Mouse (Mus musculus): ENCODE measurements around the gene Pus3.

Gene Pus3

DNA sequence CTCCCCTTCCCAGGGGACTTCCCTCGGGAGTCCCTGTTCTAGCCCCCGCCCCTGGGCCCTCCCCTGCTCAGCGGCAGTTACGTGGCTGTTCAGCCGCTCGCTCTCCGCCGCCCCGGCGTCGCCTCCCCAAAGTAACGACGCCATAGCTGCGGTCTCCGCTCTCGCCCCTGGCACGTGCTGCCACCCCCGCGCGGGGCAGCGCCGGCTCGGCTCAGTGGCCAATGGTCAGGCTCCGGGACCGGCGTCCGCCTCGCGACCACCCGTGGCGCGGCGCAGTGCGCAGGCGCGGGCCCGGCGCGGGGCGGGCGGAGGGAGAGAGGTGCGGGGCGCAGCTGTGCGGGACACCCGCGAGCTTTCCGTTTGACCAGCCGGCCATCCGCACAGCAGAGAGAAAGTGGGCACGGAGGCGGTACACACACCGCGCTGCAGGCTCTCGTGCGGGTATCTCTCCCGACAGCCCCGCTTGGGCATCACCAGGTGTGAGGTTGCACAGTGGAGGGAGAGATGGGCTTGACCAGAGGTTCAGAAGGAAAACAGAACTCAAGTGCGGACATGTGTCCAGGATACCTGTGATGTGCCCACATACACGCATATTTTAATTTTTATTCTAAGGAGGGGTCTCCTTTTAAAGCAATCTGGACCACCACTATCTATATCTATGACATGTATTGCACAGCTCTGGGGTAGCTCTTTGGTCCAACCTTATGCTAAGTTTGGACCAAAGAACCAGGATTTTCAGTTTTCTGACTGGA is at the start of gene Pus3, which contains the start of gene Ddx25:
Gene Pus3, plus strand, starts transcription at position 339 of the 752 bp plus-strand sequence.
Gene Ddx25, minus strand, starts transcription at position 272 of the 752 bp plus-strand sequence.
- DNase-seq = peak; percentile 53 to 69

DNA sequence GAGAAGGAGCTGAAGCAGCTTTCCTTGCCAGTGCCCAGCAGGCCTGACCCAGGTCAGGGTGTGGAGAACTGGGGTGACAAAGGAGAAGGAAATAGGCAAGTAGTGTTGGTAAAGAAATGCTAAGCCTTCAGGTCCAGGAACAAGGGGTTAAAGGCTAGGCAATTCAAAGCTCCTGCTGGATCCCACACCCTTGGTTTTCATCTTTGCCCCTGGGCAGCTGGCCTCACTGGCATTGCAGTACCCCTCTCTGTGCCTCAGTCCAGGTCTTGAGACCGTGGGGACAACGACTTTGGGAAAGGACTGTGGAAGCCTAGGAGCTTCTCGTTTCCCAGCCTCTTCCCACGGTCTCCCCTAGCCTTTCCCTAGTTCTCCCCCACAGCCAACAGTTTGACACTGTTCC is 44.5 kb upstream of the Pus3 start:
- DNase-seq = no peak

DNA sequence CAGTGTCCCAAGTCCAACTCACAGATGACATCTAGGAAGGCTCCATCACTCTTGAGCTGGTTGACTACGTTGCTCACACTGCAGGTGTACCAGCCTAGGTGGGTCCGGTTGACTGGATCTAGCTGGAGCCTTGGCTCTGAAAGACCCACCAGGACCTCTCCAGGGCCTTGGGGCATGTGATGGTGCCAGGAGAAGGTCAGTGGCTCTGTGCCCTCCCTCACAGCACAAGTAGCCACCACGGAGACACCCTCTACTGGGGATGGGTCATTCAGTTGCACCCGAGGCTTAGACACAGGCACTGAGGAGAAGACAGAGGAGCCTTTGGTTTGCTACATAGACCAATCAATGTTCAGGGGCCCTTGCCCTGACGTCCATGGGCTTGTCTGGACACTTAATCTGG is 42.2 kb upstream of the Pus3 start:
- no peak for DNase-seq

DNA sequence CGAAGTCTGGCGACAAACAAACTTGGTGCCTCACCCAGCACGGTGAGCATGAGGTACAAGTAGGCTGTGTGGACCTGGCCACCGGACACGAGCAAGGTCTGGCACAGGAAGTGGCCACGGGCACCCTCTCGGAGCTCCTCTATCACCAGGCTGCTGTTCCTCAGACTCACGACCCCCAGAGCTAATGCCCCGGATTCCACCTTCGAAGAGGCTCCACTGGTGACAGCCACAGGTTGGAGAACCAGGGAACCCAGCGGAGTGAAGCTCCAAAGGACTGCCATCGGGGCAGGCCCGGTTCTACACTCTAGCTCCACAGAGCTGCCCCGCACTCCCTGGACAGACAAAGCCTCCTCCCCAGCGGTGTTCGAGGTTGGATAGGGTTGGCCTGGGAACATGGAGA is 41.7 kb upstream of the Pus3 start:
- DNase-seq = no peak

DNA sequence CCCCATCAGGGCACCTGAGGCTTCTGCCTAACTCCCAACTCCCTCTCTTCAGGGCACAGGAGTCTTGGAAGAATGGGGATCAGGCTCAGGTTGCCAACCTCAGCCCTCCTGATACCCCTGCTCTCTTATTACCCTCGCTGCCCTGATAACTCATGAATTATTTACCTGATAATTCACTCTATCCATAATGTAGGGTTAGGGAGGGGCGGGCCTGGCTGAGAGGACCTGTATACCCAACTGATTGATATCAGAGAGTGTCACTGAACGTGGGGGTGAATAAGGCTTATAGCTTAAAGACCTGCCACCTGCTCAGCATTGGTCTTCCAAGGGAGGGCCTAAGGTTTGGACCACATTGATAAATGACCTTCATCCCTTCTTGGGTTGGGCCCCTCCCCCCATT is 40.2 kb upstream of the Pus3 start, which contains the start of gene Gm1113:
Gene Gm1113, minus strand, starts transcription at position 101 of the 400 bp plus-strand sequence.
- DNase-seq = no peak

DNA sequence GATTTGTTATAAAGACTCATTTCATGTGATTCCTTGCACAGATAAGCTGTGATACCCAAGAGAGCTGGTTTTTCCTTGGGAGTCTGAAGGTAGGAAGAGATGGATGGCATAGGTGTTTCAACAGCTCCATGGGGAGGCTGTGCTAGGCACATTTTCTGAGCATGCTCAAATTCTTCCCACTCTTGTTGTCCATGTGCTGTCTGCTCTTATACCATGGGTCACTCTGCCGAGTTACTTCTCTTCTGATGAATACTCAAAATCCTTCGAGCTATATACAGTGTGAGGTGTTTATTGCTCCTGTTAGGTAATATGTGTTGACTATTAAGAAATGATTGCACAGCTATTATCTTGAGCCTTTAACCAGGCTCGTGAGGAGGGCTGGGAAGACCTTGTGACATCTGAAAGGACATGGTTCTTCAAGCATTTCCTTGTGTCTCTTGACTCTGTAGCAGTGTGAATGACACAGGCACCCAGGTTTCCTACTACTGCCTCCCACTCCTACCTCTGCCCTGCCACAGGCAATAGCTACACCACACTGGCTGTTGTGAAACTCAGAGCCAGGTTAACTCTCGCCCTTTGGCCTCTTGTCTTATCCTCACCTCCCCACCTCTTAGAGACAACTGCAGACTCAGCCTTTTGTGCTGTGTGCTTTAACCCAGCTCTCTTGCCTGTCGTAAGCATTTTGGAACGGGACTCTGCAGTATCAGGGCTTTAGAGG is 37.6 kb upstream of the Pus3 start:
- no peak for DNase-seq

DNA sequence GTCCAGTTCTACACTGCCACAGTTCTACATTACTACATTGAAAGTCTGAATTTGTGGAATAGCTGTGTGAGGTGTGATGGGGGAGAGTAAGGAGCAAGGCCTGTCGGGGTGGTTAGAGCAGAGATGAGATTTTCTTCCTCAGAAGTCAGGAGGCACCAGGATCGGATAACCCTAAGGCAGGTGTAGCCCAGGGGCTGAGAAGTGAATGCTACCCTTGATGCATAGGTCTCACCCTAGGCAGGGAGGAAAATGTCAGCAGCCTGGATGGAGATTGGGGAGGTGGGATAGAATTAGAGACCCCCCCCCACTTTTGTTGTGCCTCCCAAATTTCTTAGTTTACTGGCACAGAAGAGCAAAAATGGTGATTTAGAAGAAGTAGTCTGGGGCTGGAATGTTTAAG is 36.2 kb upstream of the Pus3 start:
- DNase-seq = no peak

DNA sequence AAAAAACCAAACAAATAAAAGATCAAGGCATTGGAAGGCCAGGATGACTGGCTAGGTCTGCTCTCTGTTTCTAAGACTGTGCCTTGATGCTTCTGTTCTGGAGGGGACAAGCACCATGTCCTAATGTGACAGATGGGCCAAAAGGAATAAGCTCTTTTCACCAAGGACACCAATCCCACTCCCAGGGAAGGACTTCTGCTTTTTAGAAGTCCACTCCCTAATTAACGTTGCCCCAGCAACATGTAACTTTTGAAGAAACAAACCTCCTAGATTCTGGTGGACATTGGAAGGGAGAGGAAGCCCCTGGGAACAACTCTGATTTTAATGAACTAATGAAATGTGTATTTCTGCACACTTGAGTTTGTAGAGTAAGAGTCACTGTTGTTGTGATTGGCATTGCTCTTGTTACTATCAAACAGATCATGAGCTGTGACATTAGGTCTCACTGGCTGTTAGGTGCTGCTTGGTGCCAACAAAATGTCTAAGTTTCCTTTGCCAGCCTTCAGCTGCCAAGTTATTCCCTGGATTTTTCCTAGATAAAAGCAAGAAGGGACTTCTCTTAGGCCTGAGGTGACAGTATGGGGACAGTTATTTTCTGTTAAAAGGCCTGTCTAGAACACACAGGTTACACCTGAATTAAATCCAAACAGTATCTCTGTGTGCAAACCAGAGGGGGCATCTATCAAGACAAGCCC is 35.4 kb upstream of the Pus3 start:
- DNase-seq = no peak

DNA sequence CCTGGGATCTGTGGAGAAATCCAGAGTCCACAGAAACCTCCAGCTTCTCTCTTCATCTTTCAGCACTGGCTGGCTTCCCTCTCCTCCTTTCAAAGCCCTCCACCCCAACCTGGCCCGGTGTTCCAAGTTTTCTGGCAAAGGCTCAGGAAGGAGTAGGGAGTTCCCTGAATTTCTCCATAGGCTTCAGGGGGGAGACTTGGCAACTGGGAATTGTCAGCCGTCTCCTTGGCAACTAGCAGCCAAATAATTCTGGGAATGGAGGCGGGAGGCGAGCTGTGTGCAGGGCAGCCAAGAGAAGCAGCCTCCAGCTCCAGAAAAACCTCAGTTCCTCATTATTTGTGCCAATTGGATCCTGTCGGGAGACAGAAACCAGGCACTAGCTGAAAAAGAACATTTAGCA is 34.9 kb upstream of the Pus3 start:
- DNase-seq = peak; percentile 21 to 33

DNA sequence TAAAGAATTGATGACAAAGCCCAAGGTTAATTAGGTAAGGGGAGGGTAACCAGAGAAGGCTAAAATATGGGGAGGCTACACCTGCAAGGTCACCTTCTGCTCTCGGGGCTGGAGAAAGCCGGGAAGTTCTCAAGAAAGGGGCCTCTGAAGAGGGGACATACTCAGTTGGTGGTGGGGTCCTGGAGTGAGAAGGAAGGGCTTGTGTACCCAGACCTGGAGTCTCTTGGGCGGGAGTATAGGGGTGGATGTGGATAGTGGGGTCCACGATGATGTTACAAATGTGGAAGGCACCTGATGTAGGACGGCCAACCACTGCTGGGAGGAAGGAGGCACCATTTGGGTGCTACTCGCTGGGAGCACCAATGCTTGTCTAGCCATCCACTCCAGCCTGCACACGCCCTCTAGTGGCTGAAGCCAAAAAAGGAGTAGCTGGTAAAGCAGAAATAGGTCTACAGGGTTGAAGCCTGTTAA is 34.4 kb upstream of the Pus3 start:
- DNase-seq = peak; percentile 77 to 83

DNA sequence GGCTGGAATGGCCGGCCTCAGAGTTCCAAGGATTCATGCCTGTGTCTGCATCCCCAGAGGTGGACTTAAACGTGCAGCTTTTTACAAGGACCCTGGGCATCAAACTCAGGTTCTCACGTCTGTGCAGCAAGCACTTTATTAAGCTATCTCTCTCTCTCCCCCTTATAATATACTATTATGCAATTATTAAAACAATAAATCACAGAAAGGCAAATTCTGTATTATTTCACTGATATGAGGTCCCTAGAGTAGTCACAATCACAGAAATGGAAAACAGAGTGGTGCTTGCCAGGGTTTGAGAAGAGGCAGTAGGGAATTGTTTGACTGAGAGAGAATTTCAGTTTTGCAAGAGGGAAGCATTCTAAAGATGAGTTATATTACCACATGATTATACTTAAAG is 29.3 kb upstream of the Pus3 start:
- no peak for DNase-seq

DNA sequence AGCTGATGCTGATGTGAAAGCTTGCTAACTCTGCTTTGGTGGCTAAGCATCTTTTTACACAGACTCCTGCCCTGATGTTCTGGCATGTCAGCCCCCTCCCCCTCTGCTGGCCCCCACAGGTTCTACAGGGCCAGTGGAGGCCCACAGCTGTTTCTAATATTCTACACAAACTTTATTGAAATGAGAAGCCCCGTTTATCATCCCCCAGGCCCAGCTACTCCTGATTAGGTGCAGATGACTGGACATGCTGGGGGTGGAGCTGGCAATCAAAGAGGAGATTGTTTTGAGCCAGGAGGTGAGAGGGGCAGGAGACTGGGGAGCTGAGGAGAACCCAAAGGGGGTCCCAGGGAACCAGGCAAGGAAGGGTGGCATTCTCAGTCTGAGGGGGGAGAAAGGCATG is 28.6 kb upstream of the Pus3 start:
- no peak for DNase-seq

DNA sequence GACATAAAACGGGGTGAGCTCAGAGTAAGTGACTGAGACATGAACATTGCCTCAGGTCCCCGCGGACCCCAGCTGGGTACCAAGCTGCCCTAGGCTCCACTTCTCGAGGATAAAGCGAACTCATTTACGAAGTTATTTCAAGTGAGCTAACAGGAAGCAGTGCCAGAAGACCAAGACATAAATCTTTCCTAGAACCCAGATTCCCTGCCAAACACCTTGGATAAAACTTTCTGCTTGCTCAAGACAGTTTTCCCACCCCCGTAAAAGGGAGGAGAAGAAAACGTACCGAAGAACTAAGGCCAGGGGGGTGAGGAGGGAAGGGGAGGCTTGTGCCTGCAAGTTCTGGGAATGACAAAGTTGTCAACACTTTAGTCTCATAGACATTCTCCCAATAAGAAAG is 25.1 kb upstream of the Pus3 start:
- DNase-seq = no peak

DNA sequence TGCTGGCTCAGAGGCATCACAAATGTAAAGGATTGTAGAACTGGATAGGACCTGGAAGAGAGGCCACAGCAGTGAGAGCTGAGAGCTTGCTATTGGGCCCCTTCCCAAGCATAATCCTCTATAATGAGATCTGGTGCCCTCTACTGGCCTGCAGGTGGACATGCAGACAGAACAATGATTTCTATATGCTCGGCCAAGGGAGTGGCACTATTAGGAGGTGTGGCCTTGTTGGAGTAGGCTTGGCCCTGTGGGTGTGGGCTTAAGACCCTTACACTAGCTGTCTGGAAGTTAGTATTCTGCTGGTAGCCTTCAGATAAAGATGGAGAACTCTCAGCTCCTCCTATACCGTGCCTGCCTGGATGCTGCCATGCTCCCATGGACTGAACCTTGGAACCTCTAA is 23.3 kb upstream of the Pus3 start:
- DNase-seq = peak; percentile 48 to 61

DNA sequence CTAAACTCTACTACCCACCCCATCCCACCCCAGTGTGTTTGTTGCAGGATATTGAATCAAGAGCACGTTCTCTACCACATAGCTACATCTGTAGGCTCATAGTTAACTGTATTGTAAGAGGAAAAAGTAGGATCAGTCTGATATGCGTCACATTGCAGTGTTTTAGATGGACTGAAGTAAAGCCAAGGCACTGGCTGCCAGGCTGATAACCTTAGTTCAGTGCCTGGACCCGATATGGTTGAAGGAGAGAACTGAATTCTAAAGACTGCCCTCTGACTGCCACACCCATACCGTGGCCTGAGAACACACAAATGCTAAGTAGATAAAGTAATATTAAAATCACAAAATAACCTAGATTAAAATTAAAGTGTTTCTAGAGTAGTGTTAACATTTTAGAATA is 22.5 kb upstream of the Pus3 start:
- no peak for DNase-seq

DNA sequence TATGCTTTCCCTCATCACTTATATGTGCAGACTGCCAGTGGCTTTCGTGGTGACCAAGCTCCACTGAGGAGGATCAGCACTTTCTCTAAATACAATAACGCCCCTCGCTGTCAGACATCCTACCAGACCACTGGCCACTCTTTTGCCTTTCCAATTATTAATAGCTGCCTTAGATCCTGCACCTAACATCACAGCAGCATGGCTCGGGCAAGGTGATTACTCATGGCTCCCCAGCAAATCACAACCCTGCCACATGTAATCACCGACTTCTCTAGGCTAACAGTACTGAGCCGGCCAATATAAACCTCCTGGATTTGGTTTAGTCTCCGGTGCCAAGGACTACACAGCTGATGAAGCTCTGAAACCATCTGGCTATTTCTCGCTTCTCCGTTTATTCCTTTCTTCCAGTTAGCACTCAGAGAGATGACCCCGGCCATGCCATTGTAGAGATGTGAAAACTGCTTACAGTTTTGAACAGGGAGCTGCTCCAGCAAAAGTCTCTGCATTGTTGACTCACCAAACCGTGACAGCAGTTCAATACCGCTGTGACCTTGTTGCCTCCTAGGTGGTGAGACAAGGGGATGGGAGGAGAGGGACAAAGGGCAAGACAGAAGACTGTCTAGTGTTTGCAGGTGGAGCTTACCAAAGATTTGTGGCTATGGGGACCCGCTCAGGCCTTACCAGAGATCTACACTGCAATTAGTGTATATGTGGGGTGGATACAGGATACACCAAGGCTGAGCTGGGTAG is 19.2 kb upstream of the Pus3 start:
- no peak for DNase-seq

DNA sequence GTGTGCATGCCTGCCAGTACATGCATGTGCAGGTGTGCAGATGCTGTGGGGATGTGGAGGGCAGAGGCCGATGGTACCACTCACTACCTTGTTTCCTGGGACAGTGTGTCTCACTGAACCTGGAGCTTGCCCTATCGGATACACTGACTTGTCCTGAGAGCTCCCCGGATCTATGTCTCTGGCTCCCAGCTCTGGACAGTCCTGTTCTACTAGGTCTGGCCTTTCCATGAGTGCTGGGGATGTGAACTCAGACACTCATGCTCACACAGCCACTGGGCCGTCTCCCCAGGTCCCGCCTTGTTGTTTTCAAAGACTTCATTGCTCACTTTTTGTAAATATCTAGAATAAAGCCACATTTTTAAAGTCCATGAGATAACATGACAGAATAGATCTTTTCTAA is 17.4 kb upstream of the Pus3 start:
- DNase-seq = no peak

DNA sequence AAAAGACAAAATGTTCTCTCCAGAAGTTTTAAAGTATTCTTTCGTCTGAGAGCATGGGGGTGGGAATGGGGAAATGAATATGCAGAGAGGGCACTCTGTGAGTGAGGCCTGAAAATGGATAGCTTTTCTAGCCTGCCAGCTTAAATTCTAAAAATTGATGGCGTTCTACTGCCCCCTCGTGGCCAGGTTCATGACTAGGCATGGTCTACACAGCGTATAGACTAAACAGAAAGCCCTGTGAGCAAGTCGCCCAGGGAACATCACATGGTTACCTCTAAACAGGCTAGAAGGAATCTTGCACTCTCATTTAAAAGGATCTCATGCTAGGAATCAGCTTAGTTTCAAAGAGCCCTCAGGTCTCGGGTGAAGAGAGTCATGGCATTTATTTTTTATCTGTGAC is 16.9 kb upstream of the Pus3 start:
- peak; percentile 90 to 91 for DNase-seq

DNA sequence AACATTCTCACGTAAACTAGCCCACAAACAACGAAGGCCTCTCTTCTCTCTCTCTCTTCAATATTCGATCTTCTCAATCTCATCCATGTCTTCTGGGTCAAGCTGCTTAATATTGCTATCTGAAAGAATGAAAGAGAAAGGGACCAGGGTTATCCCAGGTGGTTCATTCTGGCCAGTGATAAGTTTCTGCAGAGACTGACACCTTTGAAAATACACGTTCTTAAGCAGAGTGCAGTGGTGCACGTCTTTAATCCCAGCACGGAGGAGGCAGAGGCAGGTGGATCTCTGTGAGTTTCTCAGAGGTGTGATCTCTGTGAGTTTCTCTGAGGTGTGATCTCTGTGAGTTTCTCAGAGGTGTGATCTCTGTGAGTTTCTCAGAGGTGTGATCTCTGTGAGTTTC is 16.5 kb upstream of the Pus3 start:
- DNase-seq = no peak

DNA sequence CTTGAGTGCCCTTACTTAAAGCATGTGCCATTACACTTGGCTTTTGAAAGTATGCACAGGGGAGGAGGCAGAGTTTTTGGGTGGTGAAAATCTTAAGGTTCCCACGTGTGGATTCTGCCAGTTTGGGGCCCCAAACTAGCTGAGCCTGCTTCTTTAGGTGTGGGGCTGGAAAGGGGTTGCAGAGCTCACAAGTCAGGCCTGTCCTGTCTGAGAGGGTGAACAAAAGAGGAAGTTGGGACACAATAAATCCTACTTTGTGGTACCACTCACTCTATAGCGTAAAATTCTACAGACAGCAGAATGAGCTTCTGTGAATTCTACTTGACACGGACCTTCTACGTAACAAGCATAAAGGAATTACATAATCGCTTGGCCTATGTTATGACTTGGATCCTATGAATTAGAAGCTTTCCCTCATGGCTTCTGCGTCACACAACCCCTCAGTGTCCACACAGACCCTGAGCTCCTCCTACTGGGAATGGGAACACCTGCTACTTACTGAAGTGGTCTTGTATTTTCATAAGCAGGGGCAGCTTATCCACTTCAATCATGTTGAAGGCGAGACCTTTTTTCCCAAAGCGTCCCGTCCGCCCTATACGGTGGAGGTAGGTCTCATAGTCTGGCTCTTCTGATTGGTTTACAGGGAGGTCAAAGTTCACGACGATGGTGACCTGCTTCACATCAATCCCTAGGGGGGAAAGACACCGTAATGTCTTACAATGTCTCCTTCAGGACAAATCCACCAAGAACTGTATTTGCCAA is 15.1 kb upstream of the Pus3 start:
- no peak for DNase-seq

DNA sequence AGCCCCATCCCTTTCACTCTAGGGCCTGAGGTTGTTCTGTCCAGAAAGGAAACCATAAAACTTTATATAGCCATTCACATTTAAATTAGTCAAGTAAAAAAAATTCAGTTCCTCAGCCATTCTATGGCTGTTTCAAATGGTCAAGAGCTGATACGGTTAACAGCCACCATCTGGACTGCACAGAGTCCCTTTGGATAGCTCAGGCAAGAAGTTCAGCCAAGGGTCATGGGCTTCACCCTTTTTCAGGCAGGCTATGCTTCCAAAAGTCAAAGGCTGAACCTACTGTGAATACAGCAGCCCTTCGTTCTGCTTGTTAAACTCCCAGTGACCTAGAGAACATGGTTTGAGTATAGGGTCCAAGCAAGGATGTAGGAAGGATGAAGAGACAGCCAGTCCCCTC is 13.7 kb upstream of the Pus3 start:
- peak; percentile 35 to 53 for DNase-seq

DNA sequence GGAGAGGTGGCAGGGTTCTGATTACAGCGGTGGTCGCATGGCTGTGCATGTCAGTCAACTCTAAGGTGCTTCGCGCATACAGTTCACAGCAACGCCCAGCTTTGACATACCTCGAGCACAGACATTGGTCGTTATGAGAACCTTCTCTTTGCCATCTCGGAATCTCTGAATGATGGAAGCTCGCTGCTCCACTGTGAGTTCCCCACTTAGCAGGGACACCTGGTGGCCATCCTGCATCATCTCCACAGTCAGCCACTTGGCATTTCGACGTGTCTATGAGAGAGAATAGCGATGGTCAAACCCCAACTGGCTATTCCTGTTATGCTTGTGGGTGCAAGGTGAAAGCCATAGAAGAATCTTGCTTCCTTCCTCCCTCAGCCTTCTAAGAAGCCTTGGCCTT is 12.7 kb upstream of the Pus3 start:
- DNase-seq = no peak
